ENCODE assay signal across 16 mouse cellular contexts in the genomic region with DNA sequence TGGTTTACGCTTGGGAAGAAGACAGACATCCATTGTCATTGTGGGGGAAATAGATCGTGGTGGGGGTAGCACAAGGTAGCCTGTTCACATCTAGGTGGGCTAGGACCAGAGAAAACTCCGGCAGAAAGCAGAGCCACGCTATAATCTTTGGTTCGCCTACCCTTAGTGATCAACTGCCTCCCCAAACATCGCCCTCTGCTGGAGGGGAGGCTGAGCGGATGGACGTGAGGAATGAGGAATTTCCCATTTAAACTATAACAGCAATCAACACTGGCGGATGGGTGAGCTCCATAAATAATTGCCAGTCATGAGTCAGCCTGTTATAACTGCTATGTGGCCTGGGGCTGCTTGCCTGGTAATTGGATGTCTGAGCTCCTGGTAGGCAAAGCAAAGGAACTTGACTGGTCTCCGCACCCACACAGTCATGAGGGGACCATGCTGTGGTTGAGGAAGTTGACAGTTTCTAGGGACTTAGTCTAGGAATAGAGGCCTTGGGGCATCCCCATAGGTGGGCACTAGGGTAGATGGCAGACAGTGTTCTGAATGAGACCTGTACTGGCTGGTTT. TPM values are rescaled to one million over a fixed set of nuclear protein-coding genes. Genes with fewer than 3 reads are reported as not detected.
A peak's percentile ranks its signal among the peaks of the same experiment; 100 is the strongest.
DNase-seq lines count a peak whose midpoint lies in the region; TF ChIP-seq lines count a peak whose summit lies in the region.
"Had no signal": no experiment of that assay in that cellular context is flagged by ENCODE, and none has a peak within 500 bp of the region (broad histone marks: within the 10 kb centered on the region; RNA-seq: fewer than 3 reads in every experiment).

No protein-coding gene starts in this region.

- H3K4me1 ChIP-seq in CH12.LX (ENCODE audit: control insufficient read depth in 1 of 2, insufficient read depth in 2 of 2), result no peaks in the 10 kb centered on the region
- no peaks in the 10 kb centered on the region for H3K4me1 ChIP-seq in embryonic fibroblast, embryonic 13.5 days (ENCODE audit: control insufficient read depth, insufficient read depth, low read length)
- H3K4me1 ChIP-seq: liver, embryonic 13.5 days; neural tube, embryonic 13.5 days had no signal

- no peak overlapping the region for H3K27ac ChIP-seq in layer of hippocampus, adult 2 months
- H3K27ac ChIP-seq in CH12.LX (ENCODE audit: insufficient read depth, low read depth), result no peak overlapping the region
- H3K27ac ChIP-seq in embryonic fibroblast, embryonic 13.5 days (ENCODE audit: insufficient read depth, low read length), result no peak overlapping the region
- H3K27ac ChIP-seq: liver, embryonic 13.5 days; neural tube, embryonic 13.5 days had no signal

- H3K9ac ChIP-seq in CH12.LX (ENCODE audit: insufficient read depth, low read depth), result no peak overlapping the region
- H3K9ac ChIP-seq: liver, embryonic 13.5 days; neural tube, embryonic 13.5 days had no signal

- H3K9me3 ChIP-seq in CH12.LX (replicated peaks; ENCODE audit: low read length), result peaks cover 4% of the 10 kb centered on the region
- H3K9me3 ChIP-seq: liver, embryonic 13.5 days; megakaryocyte, embryonic 14.5 days; neural tube, embryonic 13.5 days had no signal

- peak; percentile 41 for TF ChIP-seq CTCF in layer of hippocampus, adult 2 months (conservative IDR thresholded peaks at IDR 0.05)
- peak; percentile 16 to 58; a peak in 3 of 4 replicates for TF ChIP-seq CTCF in CH12.LX (conservative IDR thresholded peaks at IDR 0.05 in 1 of 2, IDR thresholded peaks at IDR 0.05 in 1 of 2; ENCODE audit: low read depth in 2 of 2, low read length in 2 of 2)
- peak; percentile 44; the same call in 1 of the 2 replicates for TF ChIP-seq CTCF in embryonic fibroblast, embryonic 13.5 days (IDR thresholded peaks at IDR 0.05; ENCODE audit: borderline replicate concordance, insufficient read depth, low read length)

- DNase-seq in layer of hippocampus, adult 2 months (ENCODE audit: low spot score in 2 of 2), result no peak
- no peak for DNase-seq in layer of hippocampus, adult 9-11 months
- DNase-seq in 3T3-L1 (ENCODE audit: low read depth, low spot score), result peak; percentile 49
- no peak for DNase-seq in CH12.LX (ENCODE audit: extremely low read depth)
- DNase-seq in ovary, postnatal 14 days (ENCODE audit: low spot score), result no peak
- DNase-seq in left cerebral cortex, adult 11 months (ENCODE audit: low spot score), result no peak
- DNase-seq: cerebellum, postnatal 36 days; heart, postnatal 36 days; kidney, adult 11 months; liver, embryonic 13.5 days; right cerebral cortex, postnatal 25 days had no signal

- no peak for TF ChIP-seq EP300 in CH12.LX (IDR thresholded peaks at IDR 0.05; ENCODE audit: low read length)

- no peak overlapping the region for H3K4me3 ChIP-seq in layer of hippocampus, adult 2 months
- H3K4me3 ChIP-seq in CH12.LX (replicated peaks in 1 of 3; ENCODE audit: low read depth in 2 of 3, low read length in 2 of 3, poor library complexity in 1 of 3), result no peak overlapping the region
- H3K4me3 ChIP-seq in embryonic fibroblast, embryonic 13.5 days (ENCODE audit: insufficient read depth, low read length), result no peak overlapping the region
- H3K4me3 ChIP-seq: liver, embryonic 13.5 days; megakaryocyte, embryonic 14.5 days; neural tube, embryonic 13.5 days had no signal

- dilution Hi-C loops in CH12.LX (cut with MboI; ENCODE audit: extremely low pct_ligation_motif_present, extremely low pct_unique_long_range_greater_than_20kb, low sequenced_read_pairs), result no loop called here

- no peak; the same call in none of the 2 replicates for TF ChIP-seq RAD21 in CH12.LX (IDR thresholded peaks at IDR 0.05; ENCODE audit: low read depth, low read length)

- no peaks in the 10 kb centered on the region for H3K36me3 ChIP-seq in CH12.LX (replicated peaks in 1 of 2; ENCODE audit: control insufficient read depth in 1 of 2, insufficient read depth in 1 of 2, low read length in 1 of 2)
- H3K36me3 ChIP-seq: liver, embryonic 13.5 days; neural tube, embryonic 13.5 days had no signal

- H3K27me3 ChIP-seq in CH12.LX (replicated peaks), result peaks cover 53% of the 10 kb centered on the region
- H3K27me3 ChIP-seq: liver, embryonic 13.5 days; neural tube, embryonic 13.5 days had no signal

- in situ Hi-C loops in CH12.LX (cut with MboI; ENCODE audit: low pct_ligation_motif_present, low pct_unique_long_range_greater_than_20kb, low sequenced_read_pairs), result loop anchor here (25.0 kb wide), 1 partner anchor 395 kb away; no protein-coding TSS in a partner anchor

- TF ChIP-seq POLR2A in CH12.LX (IDR thresholded peaks at IDR 0.05; ENCODE audit: low read depth, low read length), result no peak
- TF ChIP-seq POLR2A in embryonic fibroblast, embryonic 13.5 days (IDR thresholded peaks at IDR 0.05; ENCODE audit: low read depth, low read length), result no peak

- H3K4me2 ChIP-seq in CH12.LX (ENCODE audit: insufficient read depth, low read depth, poor library complexity, severe bottlenecking), result no peak overlapping the region
- H3K4me2 ChIP-seq: liver, embryonic 13.5 days; neural tube, embryonic 13.5 days had no signal

- H3K79me2 ChIP-seq in CH12.LX (replicated peaks; ENCODE audit: control insufficient read depth, extremely low read depth, insufficient read depth, poor library complexity, severe bottlenecking), result no peaks in the 10 kb centered on the region

TF ChIP-seq in CH12.LX, 34 proteins besides CTCF, POLR2A, EP300 and RAD21:
- TF ChIP-seq RCOR1 (conservative IDR thresholded peaks at IDR 0.05; ENCODE audit: low read depth, low read length) (no peak), UBTF (IDR thresholded peaks at IDR 0.05; ENCODE audit: low read depth, low read length) (no peak), ZC3H11A (IDR thresholded peaks at IDR 0.05; ENCODE audit: low read depth, low read length) (no peak), USF2 (conservative IDR thresholded peaks at IDR 0.05; ENCODE audit: low read depth, low read length) (no peak), ETS1 (conservative IDR thresholded peaks at IDR 0.05; ENCODE audit: low read depth, low read length) (no peak), USF1 (IDR thresholded peaks at IDR 0.05; ENCODE audit: low read depth, low read length) (no peak), SMC3 (IDR thresholded peaks at IDR 0.05; ENCODE audit: low read depth, low read length) (peak; percentile 50)

RNA-seq across cellular contexts. Expression of gene Myl10, which starts 36.0 kb away (rescaled TPM):
- not detected for total RNA-seq in layer of hippocampus, adult 2 months (2021)
- total RNA-seq in CH12.LX (2012; rRNA removed) (not detected in 2 replicates), CH12.LX (2014; rRNA removed) (not detected in 2 replicates)
- not detected in 2 replicates for polyA plus RNA-seq in CH12.LX (2012; ENCODE audit: insufficient read length, low read depth)
- not detected in 2 replicates for polyA plus RNA-seq in embryonic fibroblast, embryonic 13.5 days (2011; ENCODE audit: insufficient read length, low read depth, missing spikeins)
- total RNA-seq: heart, adult 8-10 months; heart, postnatal 36 days; layer of hippocampus, postnatal 14 days had no signal
- polyA plus RNA-seq: liver, embryonic 13.5 days; neural tube, embryonic 13.5 days had no signal
